Mouse (Mus musculus) liver, embryonic 14.5 days (tissue): ENCODE data around the gene Nfya. TPM values are rescaled to one million over a fixed set of nuclear protein-coding genes. Genes with fewer than 3 reads are reported as not detected.

Experiments
- ATAC-seq: fragments of 200-750 bp; cut with Nextera tagmentation; 2 replicates; pipeline ENCODE4 v1.8.0; 2017; ENCODE audit warnings: moderate number of reproducible peaks, mild to moderate bottlenecking, moderate library complexity; ENCODE audit not compliant: insufficient read depth
- DNase-seq, 3 experiments: peaks; one replicate each; pipeline ENCODE4 v3.0.0-alpha.2; 2012 to 2013; ENCODE audit warnings: low read depth in 3 of 3, low spot score in 3 of 3
- H3K27ac ChIP-seq: fragments of 300-500 bp; sonication (generic); 2 replicates; pipeline ENCODE4 v1.5.1; 2014; ENCODE audit warnings: moderate library complexity, mild to moderate bottlenecking, control low read depth, inconsistent platforms
- H3K27me3 ChIP-seq: fragments of 300-500 bp; sonication (generic); 2 replicates; pipeline ENCODE4 v1.6.1; 2014; ENCODE audit warnings: mild to moderate bottlenecking, low read length, moderate library complexity; ENCODE audit not compliant: control insufficient read depth, insufficient read depth
- H3K36me3 ChIP-seq: fragments of 300-500 bp; sonication (generic); replicated peaks from 2 replicates; pipeline ENCODE4 v1.6.1; 2014; ENCODE audit warnings: low read depth; ENCODE audit not compliant: control insufficient read depth, insufficient read depth
- H3K4me1 ChIP-seq, 2 experiments: fragments of 200-500 bp in 1 of 2; fragments of 300-500 bp in 1 of 2; sonication (generic) in 1 of 2; replicated peaks; 2 replicates each; pipeline ENCODE4 v1.6.1; 2012 to 2014; ENCODE audit warnings: antibody characterized with exemption in 1 of 2, inconsistent platforms in 1 of 2, low read length in 1 of 2; ENCODE audit not compliant: control insufficient read depth in 2 of 2, insufficient read depth in 2 of 2
- H3K4me2 ChIP-seq: fragments of 300-500 bp; sonication (generic); 2 replicates; pipeline ENCODE4 v1.6.1; 2014; ENCODE audit warnings: low read depth, mild to moderate bottlenecking, control low read depth, moderate library complexity
- H3K4me3 ChIP-seq, 2 experiments: fragments of 200-500 bp in 1 of 2; fragments of 300-500 bp in 1 of 2; sonication (generic) in 1 of 2; 2 replicates each; pipeline ENCODE4 v1.5.1; 2012 to 2014; ENCODE audit warnings: low read depth in 2 of 2, low read length in 2 of 2, mild to moderate bottlenecking in 2 of 2, control low read depth in 1 of 2, inconsistent platforms in 1 of 2, moderate library complexity in 1 of 2; ENCODE audit not compliant: insufficient read depth in 1 of 2
- H3K9ac ChIP-seq: fragments of 300-500 bp; sonication (generic); replicated peaks from 2 replicates; pipeline ENCODE4 v1.6.1; 2014; ENCODE audit warnings: mild to moderate bottlenecking, control low read depth, moderate library complexity
- H3K9me3 ChIP-seq: fragments of 300-500 bp; sonication (generic); 2 replicates; pipeline ENCODE4 v1.6.1; 2016; ENCODE audit warnings: low read length, mixed read lengths; ENCODE audit not compliant: control insufficient read depth
- CTCF ChIP-seq: IDR thresholded peaks from 2 replicates; pipeline ENCODE4 v1.5.1; 2016; ENCODE audit warnings: antibody characterized with exemption, low read depth, control low read depth
- EP300 ChIP-seq: IDR thresholded peaks from 2 replicates; pipeline ENCODE4 v1.6.1; 2016; ENCODE audit warnings: antibody characterized with exemption, low read depth
- WGBS: fragments of 180-500 bp; shearing (Covaris S2); extraction: QIAGEN DNeasy Blood & Tissue Kit; methylation state at CpG from one replicate; pipeline ENCODE4 v1.1.7; 2014; ENCODE audit not compliant: insufficient replicate concordance; 5-methylcytosine and 5-hydroxymethylcytosine counted together
- polyA plus RNA-seq, 2 experiments: library from polyadenylated mRNA; depleted of rRNA in 1 of 2; stranded (reverse) in 1 of 2; unstranded in 1 of 2; fragments of >200 nt; fragmentation: Nextera tagmentation in 1 of 2; extraction: Ambion mirVana in 1 of 2; gene quantifications; 2 replicates each; pipeline versions ENCODE4 v1.2.1 to v1.2.3; 2012 to 2014

Nfya gene
- polyA plus RNA-seq, 2 experiments = 6.9 to 32.7 TPM

GRCm38 (mm10) chr17:48430394-48430793 is 20.7 kb upstream of the Nfya start:
- no peaks in the 10 kb centered on the region for H3K9me3 ChIP-seq
- 38% methylated on average over 5 of the region's 5 CpGs for WGBS
- no peak for ATAC-seq
- H3K4me2 ChIP-seq = no peak overlapping the region
- no peak overlapping the region for H3K9ac ChIP-seq
- no peaks in the 10 kb centered on the region for H3K36me3 ChIP-seq
- no peak overlapping the region for H3K4me3 ChIP-seq
- no peak overlapping the region for H3K27ac ChIP-seq
- TF ChIP-seq EP300 = no peak
- no peak for TF ChIP-seq CTCF
- no peak for DNase-seq
- H3K4me1 ChIP-seq = peaks cover 10 to 35% of the 10 kb centered on the region in 2 experiments
- no peaks in the 10 kb centered on the region for H3K27me3 ChIP-seq

GRCm38 (mm10) chr17:48427852-48428530 is 18.3 kb upstream of the Nfya start:
- WGBS = 38% methylated on average over 11 of the region's 11 CpGs

GRCm38 (mm10) chr17:48426991-48427750 is 17.5 kb upstream of the Nfya start:
- 40% methylated on average over 13 of the region's 13 CpGs for WGBS
- no peak for ATAC-seq
- no peaks in the 10 kb centered on the region for H3K27me3 ChIP-seq
- no peak overlapping the region for H3K27ac ChIP-seq
- H3K4me3 ChIP-seq = no peak overlapping the region
- H3K9ac ChIP-seq = no peak overlapping the region
- DNase-seq = no peak
- TF ChIP-seq EP300 (no peak), CTCF (no peak)
- H3K4me2 ChIP-seq = no peak overlapping the region
- peaks cover 8 to 37% of the 10 kb centered on the region in 2 experiments for H3K4me1 ChIP-seq
- no peaks in the 10 kb centered on the region for H3K9me3 ChIP-seq
- no peaks in the 10 kb centered on the region; the same call in 1 of the 2 replicates for H3K36me3 ChIP-seq

More at GRCm38 (mm10) chr17:48427852-48428530, 18.3 kb upstream of the Nfya start:
- ATAC-seq (no peak), DNase-seq (no peak)
- Histone ChIP-seq H3K4me2 (no peak overlapping the region), H3K4me1 (peaks cover 10 to 41% of the 10 kb centered on the region in 2 experiments), H3K27me3 (no peaks in the 10 kb centered on the region), H3K9ac (no peak overlapping the region), H3K9me3 (no peaks in the 10 kb centered on the region), H3K27ac (no peak overlapping the region), H3K4me3 (no peak overlapping the region), H3K36me3 (no peaks in the 10 kb centered on the region)
- TF ChIP-seq EP300 = no peak
- TF ChIP-seq CTCF = no peak

DNA sequence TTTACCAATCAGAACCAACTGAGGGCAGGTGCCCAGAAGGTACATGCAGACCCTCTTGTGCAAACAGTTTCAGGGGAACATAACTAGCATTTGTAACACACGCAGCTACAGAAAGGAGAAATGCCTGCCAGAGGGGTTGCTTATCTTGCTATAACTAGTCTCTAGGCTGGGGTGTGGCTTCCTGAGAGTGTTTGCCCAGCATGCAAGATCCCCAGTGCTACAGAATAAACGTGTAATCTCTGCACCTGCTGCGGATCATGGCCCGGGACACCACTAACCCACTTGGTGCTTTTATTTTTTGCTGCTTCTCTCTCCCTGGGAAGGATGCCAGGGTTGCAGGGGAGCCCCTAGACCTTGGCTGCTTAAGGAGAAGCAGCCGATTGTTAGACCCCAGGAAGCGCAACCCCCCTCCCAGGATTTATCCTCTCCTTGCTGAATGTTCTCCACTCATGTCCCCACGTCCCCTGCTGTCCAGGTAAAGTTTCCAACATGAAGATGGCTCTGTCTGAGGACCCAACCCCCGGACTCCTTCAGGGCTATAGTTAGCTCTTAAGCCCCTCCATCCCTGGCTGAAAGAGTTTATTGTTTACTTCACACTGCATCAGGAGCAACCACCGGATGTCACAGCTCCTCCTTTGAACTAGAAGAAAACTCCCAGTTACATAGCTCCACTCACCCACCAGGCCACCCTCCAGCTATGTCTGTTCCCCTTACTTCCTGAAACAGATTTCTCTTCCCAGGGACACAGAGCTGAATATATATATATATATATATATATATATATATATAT is 16.3 kb upstream of the Nfya start:
- no peak overlapping the region for H3K4me2 ChIP-seq
- WGBS = 20% methylated on average over 9 of the region's 9 CpGs
- H3K27ac ChIP-seq = no peak overlapping the region
- peaks cover 7 to 32% of the 10 kb centered on the region in 2 experiments for H3K4me1 ChIP-seq
- DNase-seq = no peak
- peak overlapping the region; percentile 35; the same call in 1 of the 2 replicates for H3K9ac ChIP-seq
- TF ChIP-seq CTCF = no peak
- no peak for TF ChIP-seq EP300
- ATAC-seq = peak; percentile 51; the same call in 1 of the 2 replicates
- no peaks in the 10 kb centered on the region for H3K9me3 ChIP-seq
- no peaks in the 10 kb centered on the region; the same call in 1 of the 2 replicates for H3K36me3 ChIP-seq
- H3K27me3 ChIP-seq = no peaks in the 10 kb centered on the region
- no peak overlapping the region for H3K4me3 ChIP-seq

DNA sequence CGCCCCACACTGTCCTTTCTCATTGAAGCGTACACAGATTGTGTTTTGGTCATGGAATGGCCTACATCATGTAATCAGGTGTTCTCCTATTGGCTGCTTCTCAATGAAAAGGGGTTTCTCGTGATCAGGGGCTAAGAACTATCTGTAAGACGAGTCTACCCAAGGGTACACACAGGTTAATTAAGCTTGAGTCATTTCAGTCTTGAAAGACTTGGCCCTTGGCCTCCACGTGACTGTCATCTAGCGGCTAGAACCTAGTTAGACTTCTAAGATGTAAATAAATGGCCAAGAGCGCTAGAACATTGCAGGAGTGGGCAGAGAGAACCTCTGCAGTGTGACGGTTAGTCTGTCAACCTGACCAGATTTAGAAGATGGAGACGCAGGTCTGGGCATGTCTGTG is 14.5 kb upstream of the Nfya start:
- TF ChIP-seq EP300 (no peak), CTCF (no peak)

More for the DNA sequence above, 14.5 kb upstream of the Nfya start:
- Histone ChIP-seq H3K9ac (no peak overlapping the region), H3K27me3 (no peaks in the 10 kb centered on the region), H3K27ac (no peak overlapping the region), H3K9me3 (no peaks in the 10 kb centered on the region), H3K4me1 (peaks cover 7 to 29% of the 10 kb centered on the region in 2 experiments), H3K4me3 (no peak overlapping the region), H3K36me3 (no peaks in the 10 kb centered on the region; the same call in none of the 2 replicates), H3K4me2 (no peak overlapping the region)
- whole genome bisulfite sequencing = 75% methylated on average over 9 of the region's 9 CpGs
- ATAC-seq (no peak), DNase-seq (no peak)
